Mouse (Mus musculus) G1E (cell line): Measurements from ENCODE around the gene Ltb4r2. TPM values are rescaled to one million over a fixed set of nuclear protein-coding genes. Genes with fewer than 3 reads are reported as not detected.

Experiments used
- ATAC-seq: 2 replicates; pipeline ENCODE4 v1.8.0; 2016; ENCODE audit warnings: mild to moderate bottlenecking; ENCODE audit not compliant: insufficient number of reproducible peaks, poor library complexity, low FRiP score, severe bottlenecking; ENCODE audit errors: extremely low read depth
- DNase-seq: peaks from one replicate; pipeline ENCODE4 v3.0.0; 2012; ENCODE audit warnings: low spot score
- H3K27me3 ChIP-seq: 2 replicates; pipeline ENCODE4 v1.6.1; 2012; ENCODE audit warnings: mild to moderate bottlenecking, low read length, inconsistent platforms; ENCODE audit not compliant: insufficient read depth
- H3K36me3 ChIP-seq: replicated peaks from 2 replicates; pipeline ENCODE3; 2012; ENCODE audit warnings: mild to moderate bottlenecking, inconsistent platforms
- H3K4me1 ChIP-seq: 2 replicates; pipeline ENCODE4 v1.6.1; 2012; ENCODE audit warnings: low read depth, low read length, inconsistent platforms, mixed read lengths; ENCODE audit not compliant: insufficient read depth
- H3K4me3 ChIP-seq: 2 replicates; pipeline ENCODE4 v1.5.1; 2012; ENCODE audit warnings: low read depth, mild to moderate bottlenecking, inconsistent platforms, low read length, moderate library complexity, mixed read lengths
- H3K9me3 ChIP-seq: replicated peaks from 2 replicates; pipeline ENCODE4 v1.6.1; 2012; ENCODE audit warnings: inconsistent platforms
- CTCF ChIP-seq: IDR thresholded peaks from 2 replicates; pipeline ENCODE4 v1.5.1; 2012; ENCODE audit warnings: low read depth, low read length, inconsistent platforms, mixed read lengths
- GATA1 ChIP-seq: IDR thresholded peaks from 2 replicates; pipeline ENCODE4 v1.6.1; 2012; ENCODE audit warnings: borderline replicate concordance, low read length, inconsistent platforms, mixed read lengths
- GATA2 ChIP-seq: IDR thresholded peaks from 2 replicates; pipeline ENCODE4 v1.6.1; 2012; ENCODE audit warnings: low read depth, low read length, inconsistent platforms, borderline replicate concordance
- POLR2AphosphoS5 ChIP-seq: IDR thresholded peaks from 2 replicates; pipeline ENCODE4 v1.6.1; 2012; ENCODE audit warnings: low read depth, low read length, inconsistent platforms; ENCODE audit not compliant: insufficient replicate concordance
- TAL1 ChIP-seq: conservative IDR thresholded peaks from 2 replicates; pipeline ENCODE4 v1.6.1; 2012; ENCODE audit warnings: low read depth, low read length, inconsistent platforms, mixed read lengths
- polyA plus RNA-seq: library from polyadenylated mRNA; stranded (reverse); fragments of >175 nt; gene quantifications from 2 replicates; pipeline ENCODE4 v1.2.3, GENCODE M21; 2012
- total RNA-seq, 2 experiments: library from RNA; stranded (forward) in 1 of 2; stranded (reverse) in 1 of 2; fragments of 200-1000 nt in 1 of 2; fragments of >200 nt in 1 of 2; fragmentation: Nextera tagmentation in 1 of 2; gene quantifications; 2 replicates each; pipeline ENCODE4 v1.2.3; 2014 to 2017

Ltb4r2 gene
- total and polyA plus RNA-seq, 3 experiments: 0.11 TPM; not detected in 2

DNA sequence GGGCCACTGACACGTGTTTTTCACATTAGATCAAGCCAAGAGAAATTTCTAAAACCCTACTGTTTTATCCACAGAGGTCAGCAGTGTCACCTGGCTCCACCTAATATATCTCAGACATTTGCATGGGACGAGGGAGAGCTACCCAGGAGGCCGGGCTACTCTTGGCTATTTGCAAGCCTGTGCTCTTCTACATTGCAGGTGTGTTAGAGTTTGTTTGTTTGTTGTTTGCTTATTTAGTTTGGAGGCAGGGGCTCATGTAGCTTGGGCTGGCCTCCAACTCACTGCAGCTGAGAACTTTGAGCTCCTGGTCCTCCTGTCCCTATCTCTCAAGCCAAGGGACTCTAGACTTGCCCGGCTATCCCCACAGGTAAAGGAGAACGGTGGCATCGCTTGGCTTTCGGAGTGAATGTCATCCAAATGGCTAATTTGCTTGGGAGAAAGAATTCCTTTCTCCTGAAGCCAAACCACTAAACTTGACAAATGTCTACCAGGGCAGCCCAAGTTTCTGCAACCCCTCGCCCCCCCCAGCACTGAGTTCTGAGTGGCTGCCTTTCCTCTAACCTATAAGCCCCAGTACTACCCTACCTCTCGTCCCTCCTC lies 21.2 kb downstream of the Ltb4r2 start:
- peaks cover 93% of the 10 kb centered on the region for H3K27me3 ChIP-seq

DNA sequence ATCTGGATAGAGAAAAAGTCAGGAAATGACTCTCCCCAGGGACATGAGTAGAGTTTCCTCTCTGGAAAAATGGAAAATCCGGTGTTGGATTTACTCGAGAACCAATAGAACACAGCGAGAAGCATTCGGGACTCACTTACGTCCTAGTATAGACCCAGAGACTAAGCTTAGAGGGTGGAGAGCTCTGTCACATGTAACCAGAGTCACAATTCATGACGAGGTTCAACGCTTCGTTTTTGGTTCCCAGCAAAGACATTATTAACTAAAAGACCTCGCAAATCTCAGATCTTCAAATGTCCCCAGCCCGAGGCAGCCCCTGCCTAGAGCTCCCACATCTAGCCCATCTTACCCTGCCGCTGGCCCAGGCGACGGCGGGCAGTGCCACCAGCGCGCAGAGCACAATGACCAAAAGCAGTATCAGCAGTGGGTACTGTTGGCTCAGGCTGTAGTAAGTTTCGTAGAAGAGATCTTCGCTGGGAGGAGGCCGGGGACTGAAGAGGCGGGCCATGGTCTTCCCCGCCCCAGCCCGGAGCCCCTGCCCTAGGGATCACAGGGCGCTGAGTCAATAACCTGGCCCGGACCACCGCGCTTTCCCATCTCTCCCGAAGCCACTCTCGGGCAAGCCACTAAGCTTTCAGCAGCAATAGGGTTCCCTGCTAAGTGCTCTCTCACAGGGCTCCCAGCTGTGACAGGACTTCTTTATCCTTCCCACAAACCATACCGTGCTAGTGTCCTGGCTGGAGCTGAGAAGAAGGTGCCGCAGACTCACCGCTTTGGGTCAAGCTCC lies 22.1 kb downstream of the Ltb4r2 start:
- DNase-seq (no peak), ATAC-seq (no peak)
- H3K4me3 ChIP-seq: no peak overlapping the region
- H3K27me3 ChIP-seq: peaks cover 93% of the 10 kb centered on the region
- H3K4me1 ChIP-seq: peaks cover 30% of the 10 kb centered on the region
- no peak for TF ChIP-seq POLR2AphosphoS5
- TF ChIP-seq GATA1: no peak
- TF ChIP-seq CTCF: no peak
- TF ChIP-seq TAL1: no peak
- TF ChIP-seq GATA2: no peak
- H3K9me3 ChIP-seq: no peaks in the 10 kb centered on the region
- no peaks in the 10 kb centered on the region for H3K36me3 ChIP-seq

More for the DNA sequence above, 21.2 kb downstream of the Ltb4r2 start:
- Histone ChIP-seq H3K9me3 (no peaks in the 10 kb centered on the region), H3K4me1 (peaks cover 34% of the 10 kb centered on the region), H3K36me3 (no peaks in the 10 kb centered on the region), H3K4me3 (no peak overlapping the region)
- ATAC-seq: no peak
- TF ChIP-seq POLR2AphosphoS5 (no peak), GATA2 (no peak), GATA1 (no peak), TAL1 (no peak), CTCF (no peak)
- DNase-seq: no peak

DNA sequence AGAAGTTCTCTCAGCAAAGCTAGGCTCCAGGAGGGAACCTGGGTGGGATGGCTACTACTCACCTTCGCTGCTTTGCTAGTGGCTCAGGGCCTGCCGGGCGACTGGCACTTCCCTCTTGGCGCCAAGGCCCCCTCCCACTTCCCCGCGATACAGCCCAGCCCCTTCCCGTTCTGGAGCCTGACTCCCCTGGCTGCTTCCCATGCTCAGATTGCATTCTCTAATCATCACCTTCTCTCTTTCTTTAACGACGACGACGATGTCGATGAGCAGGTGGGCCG lies 22.7 kb downstream of the Ltb4r2 start, which contains the start of gene Adcy4:
Gene Adcy4 (minus strand): TSS at position 138 of the 278 bp plus-strand sequence.
- Histone ChIP-seq H3K4me1 (peaks cover 27% of the 10 kb centered on the region), H3K9me3 (no peaks in the 10 kb centered on the region), H3K36me3 (no peaks in the 10 kb centered on the region), H3K27me3 (peaks cover 93% of the 10 kb centered on the region), H3K4me3 (no peak within 1 kb of the TSS)
- no peak for ATAC-seq
- TF ChIP-seq CTCF (no peak), POLR2AphosphoS5 (no peak), GATA2 (no peak), TAL1 (no peak), GATA1 (no peak)
- no peak for DNase-seq

DNA sequence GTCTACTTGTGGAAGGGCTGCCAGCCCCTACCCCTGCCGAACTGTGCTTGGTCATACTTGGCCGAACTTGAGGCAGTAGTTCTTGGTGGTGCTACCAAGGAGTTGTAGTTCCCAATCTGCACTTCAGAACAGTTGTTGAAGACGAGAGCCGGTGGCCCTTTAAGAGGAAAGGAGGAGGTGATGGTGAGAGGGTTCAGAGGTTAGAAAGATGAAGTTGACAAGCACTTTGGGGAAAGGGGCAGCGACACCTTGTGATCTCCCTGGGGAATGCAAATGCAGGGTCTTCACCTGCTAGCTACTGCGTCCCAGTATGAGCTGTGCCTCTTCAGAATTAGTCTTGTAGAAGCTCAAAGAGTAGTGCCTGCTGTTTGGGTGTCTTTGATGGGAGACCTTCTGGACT lies 24.0 kb downstream of the Ltb4r2 start:
- ATAC-seq (no peak), DNase-seq (no peak)
- Histone ChIP-seq H3K36me3 (no peaks in the 10 kb centered on the region), H3K4me3 (no peak overlapping the region), H3K27me3 (peaks cover 88% of the 10 kb centered on the region), H3K9me3 (no peaks in the 10 kb centered on the region), H3K4me1 (peaks cover 23% of the 10 kb centered on the region)
- no peak for TF ChIP-seq GATA1

DNA sequence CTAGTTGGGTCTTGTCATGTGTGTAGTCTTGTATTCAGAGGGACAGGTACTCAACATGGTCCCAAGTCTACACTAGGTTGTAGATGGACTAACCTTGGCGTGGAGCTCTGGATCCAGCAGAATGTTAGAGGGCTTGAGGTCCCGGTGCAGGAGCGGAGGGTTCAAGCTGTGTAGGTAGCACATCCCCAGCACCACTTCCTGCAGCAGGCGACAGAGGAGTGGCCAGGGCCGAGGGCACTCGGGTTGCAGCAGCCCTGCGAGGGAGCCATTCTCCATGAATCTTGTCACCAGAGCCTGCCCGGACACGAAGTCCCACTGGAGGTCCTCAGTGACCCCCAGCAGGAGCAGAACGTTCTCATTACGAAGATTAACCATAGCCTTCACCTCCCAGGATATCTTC lies 26.5 kb downstream of the Ltb4r2 start:
- TF ChIP-seq GATA1: no peak
- Histone ChIP-seq H3K9me3 (no peaks in the 10 kb centered on the region), H3K4me1 (peaks cover 11% of the 10 kb centered on the region), H3K4me3 (no peak overlapping the region), H3K36me3 (no peaks in the 10 kb centered on the region), H3K27me3 (peaks cover 75% of the 10 kb centered on the region)
- ATAC-seq (no peak), DNase-seq (no peak)

DNA sequence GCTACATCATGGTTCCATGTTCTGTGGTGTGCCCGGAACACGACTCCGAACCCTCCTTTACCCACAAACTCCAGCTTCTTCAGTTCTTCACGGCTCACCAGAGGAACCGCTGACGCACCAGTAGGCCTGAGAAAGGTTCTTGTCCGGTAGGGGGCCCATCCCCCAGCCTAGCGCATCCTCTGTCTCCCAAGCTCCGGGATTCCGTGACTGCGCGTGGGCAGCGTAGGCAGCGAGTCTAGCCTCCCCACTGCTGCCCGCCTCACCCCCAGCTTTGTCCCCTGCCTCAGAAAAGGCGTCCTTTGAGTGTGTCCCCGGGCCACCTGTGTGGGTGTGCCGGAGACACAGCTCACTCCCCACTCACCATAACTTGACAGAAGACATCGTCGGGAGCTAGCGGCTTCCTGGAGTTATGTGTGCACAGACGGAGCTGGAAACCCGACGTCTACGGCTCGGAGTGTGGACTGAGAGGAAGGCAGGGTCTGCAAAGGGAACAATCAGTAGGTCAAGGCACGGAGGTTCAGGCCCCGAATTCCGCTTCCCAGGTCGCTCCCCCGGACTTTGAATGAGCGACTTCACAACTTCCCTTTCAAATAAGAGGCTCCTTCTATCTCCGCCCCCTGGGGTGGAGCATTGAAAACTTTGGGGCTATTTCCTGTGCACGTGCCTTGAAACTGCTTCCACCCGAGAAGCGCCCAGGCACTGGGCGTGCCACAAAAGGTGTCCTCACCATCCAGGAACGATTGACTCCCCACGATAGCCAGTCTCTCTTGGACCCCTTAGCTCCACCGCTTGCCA lies 27.2 kb downstream of the Ltb4r2 start, which contains the start of gene Ripk3:
Gene Ripk3 (minus strand): TSS at position 610 of the 795 bp plus-strand sequence.
- ATAC-seq (no peak), DNase-seq (no peak)
- H3K9me3 ChIP-seq: no peaks in the 10 kb centered on the region
- H3K27me3 ChIP-seq: peaks cover 68% of the 10 kb centered on the region
- TF ChIP-seq GATA2 (no peak), CTCF (no peak), GATA1 (no peak), POLR2AphosphoS5 (no peak), TAL1 (no peak)
- H3K36me3 ChIP-seq: no peaks in the 10 kb centered on the region
- no peak within 1 kb of the TSS for H3K4me3 ChIP-seq
- H3K4me1 ChIP-seq: peaks cover 11% of the 10 kb centered on the region
